Mouse (Mus musculus) thymus, postnatal 10 days (tissue): ENCODE measurements at regions not wholly inside any gene's neighbourhood (a gene's known extent, or its start where the extent isn't known, plus 50 kb on each side); places are given as distances from the start of the nearest gene placed in this dataset.

Source experiments
- DNase-seq, 2 experiments: peaks; one replicate each; pipeline ENCODE4 v3.0.0; 2021; ENCODE audit warnings: low spot score in 2 of 2

- DNase-seq, result peak in 1 of 2 experiments; percentile 17
Observed at GRCm38 (mm10) chrX:13224902-13225301, 55.9 kb upstream of the Ddx3x start.

GRCm38 (mm10) chrX:13226429-13226828 is 54.3 kb upstream of the Ddx3x start:
- DNase-seq, result no peak

- peak in 1 of 2 experiments; percentile 57 for DNase-seq
Observed at GRCm38 (mm10) chrX:13229891-13230614, 50.7 kb upstream of the Ddx3x start.

- peak; percentile 73 to 77 for DNase-seq
Observed at GRCm38 (mm10) chrX:13230615-13231179, 50.1 kb upstream of the Ddx3x start.
